Mouse (Mus musculus): ENCODE measurements around the gene Kcng1. TPM values are rescaled to one million over a fixed set of nuclear protein-coding genes. Genes with fewer than 3 reads are reported as not detected.

Gene Kcng1
- polyA plus RNA-seq, 1 experiment = not detected

DNA sequence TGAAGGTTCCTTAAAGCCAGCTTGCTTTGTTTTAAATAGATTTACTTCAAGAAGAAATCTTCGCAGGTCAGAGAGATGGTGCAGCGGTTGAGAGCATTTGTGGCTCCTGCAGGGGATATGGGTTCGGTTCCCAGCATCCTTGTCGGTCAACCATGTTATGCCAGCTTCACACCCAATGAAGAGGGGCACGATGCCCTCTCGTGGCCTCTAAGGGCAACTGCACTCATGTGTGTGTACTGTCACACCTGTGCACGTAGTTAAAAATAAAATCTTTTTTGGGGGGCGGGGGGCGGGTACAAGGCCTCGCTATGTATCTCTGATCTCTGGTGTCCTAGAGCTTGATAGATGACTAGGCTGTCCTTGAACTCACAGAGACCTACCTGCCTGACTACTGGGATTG lies 15.0 kb upstream of the Kcng1 start:
- Histone ChIP-seq H3K27ac (ENCODE audit: insufficient read depth, low read length) (no peak overlapping the region), H3K4me1 (ENCODE audit: control insufficient read depth, insufficient read depth, low read length) (no peaks in the 10 kb centered on the region), H3K4me3 (ENCODE audit: insufficient read depth, low read length) (no peak overlapping the region)
- peak; percentile 37; the same call in 1 of the 2 replicates for TF ChIP-seq CTCF (IDR thresholded peaks at IDR 0.05; ENCODE audit: borderline replicate concordance, insufficient read depth, low read length)
- TF ChIP-seq POLR2A (IDR thresholded peaks at IDR 0.05; ENCODE audit: low read depth, low read length) = no peak

GRCm38 (mm10) chr2:168292521-168292920 lies 11.0 kb upstream of the Kcng1 start:
- H3K27ac ChIP-seq (ENCODE audit: insufficient read depth, low read length) = no peak overlapping the region
- no peaks in the 10 kb centered on the region for H3K4me1 ChIP-seq (ENCODE audit: control insufficient read depth, insufficient read depth, low read length)
- TF ChIP-seq CTCF (IDR thresholded peaks at IDR 0.05; ENCODE audit: borderline replicate concordance, insufficient read depth, low read length) (no peak), POLR2A (IDR thresholded peaks at IDR 0.05; ENCODE audit: low read depth, low read length) (no peak)
- no peak overlapping the region for H3K4me3 ChIP-seq (ENCODE audit: insufficient read depth, low read length)

GRCm38 (mm10) chr2:168292041-168292440 lies 10.5 kb upstream of the Kcng1 start:
- no peak for TF ChIP-seq POLR2A (IDR thresholded peaks at IDR 0.05; ENCODE audit: low read depth, low read length)
- TF ChIP-seq CTCF (IDR thresholded peaks at IDR 0.05; ENCODE audit: borderline replicate concordance, insufficient read depth, low read length) = no peak
- H3K27ac ChIP-seq (ENCODE audit: insufficient read depth, low read length) = no peak overlapping the region
- H3K4me3 ChIP-seq (ENCODE audit: insufficient read depth, low read length) = no peak overlapping the region
- no peaks in the 10 kb centered on the region for H3K4me1 ChIP-seq (ENCODE audit: control insufficient read depth, insufficient read depth, low read length)

DNA sequence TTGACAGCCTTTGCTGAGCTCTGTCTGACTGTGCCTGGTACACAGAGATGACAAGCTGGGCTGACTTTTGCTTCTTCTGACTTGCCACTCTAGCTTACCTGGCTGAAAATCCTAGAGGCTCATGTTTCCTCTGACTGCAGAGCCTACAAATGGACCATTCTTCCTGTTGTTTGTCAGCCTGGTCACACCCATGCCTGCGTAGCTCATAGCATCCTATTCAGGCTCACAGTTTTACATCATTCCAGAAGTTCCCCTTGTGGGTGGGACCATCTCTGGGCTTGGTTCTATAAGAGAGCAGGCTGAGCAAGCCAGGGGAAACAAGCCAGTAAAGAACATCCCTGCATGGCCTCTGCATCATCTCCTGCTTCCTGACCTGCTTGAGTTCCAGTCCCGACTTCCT lies 8.3 kb upstream of the Kcng1 start:
- TF ChIP-seq CTCF (IDR thresholded peaks at IDR 0.05; ENCODE audit: borderline replicate concordance, insufficient read depth, low read length) (no peak), POLR2A (IDR thresholded peaks at IDR 0.05; ENCODE audit: low read depth, low read length) (no peak)
- Histone ChIP-seq H3K4me1 (ENCODE audit: control insufficient read depth, insufficient read depth, low read length) (no peaks in the 10 kb centered on the region), H3K4me3 (ENCODE audit: insufficient read depth, low read length) (no peak overlapping the region), H3K27ac (ENCODE audit: insufficient read depth, low read length) (no peak overlapping the region)

- H3K4me3 ChIP-seq (ENCODE audit: insufficient read depth, low read length) = no peak overlapping the region
- TF ChIP-seq POLR2A (IDR thresholded peaks at IDR 0.05; ENCODE audit: low read depth, low read length) = no peak
- TF ChIP-seq CTCF (IDR thresholded peaks at IDR 0.05; ENCODE audit: borderline replicate concordance, insufficient read depth, low read length) = no peak
- no peak overlapping the region for H3K27ac ChIP-seq (ENCODE audit: insufficient read depth, low read length)
- H3K4me1 ChIP-seq (ENCODE audit: control insufficient read depth, insufficient read depth, low read length) = no peaks in the 10 kb centered on the region
Measured at GRCm38 (mm10) chr2:168289016-168289415, 7.5 kb upstream of the Kcng1 start.

DNA sequence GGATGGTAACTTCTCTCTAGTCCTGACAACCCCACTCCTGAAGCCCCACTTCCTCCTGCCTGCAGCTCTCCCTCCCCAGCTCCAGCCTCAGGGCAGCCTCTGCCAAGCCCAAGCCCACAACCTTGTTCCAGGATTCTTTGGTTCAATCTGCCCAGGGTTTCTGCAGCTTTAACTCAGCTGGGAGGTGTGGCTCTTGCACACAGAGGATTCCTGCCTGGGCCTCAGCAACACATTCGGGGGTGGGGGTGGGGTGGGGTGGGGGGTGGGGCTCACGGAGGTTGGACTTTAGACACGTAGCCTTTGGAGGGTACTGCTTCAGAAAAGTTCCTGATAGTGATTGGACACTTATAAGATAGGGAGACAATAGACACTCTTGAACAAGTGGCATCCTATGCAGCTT lies 5.5 kb upstream of the Kcng1 start:
- Histone ChIP-seq H3K4me1 (ENCODE audit: control insufficient read depth, insufficient read depth, low read length) (no peaks in the 10 kb centered on the region), H3K27ac (ENCODE audit: insufficient read depth, low read length) (no peak overlapping the region), H3K4me3 (ENCODE audit: insufficient read depth, low read length) (no peak overlapping the region)
- TF ChIP-seq CTCF (IDR thresholded peaks at IDR 0.05; ENCODE audit: borderline replicate concordance, insufficient read depth, low read length) = no peak
- no peak for TF ChIP-seq POLR2A (IDR thresholded peaks at IDR 0.05; ENCODE audit: low read depth, low read length)

- H3K4me1 ChIP-seq (ENCODE audit: control insufficient read depth, insufficient read depth, low read length) = no peaks in the 10 kb centered on the region
- H3K27ac ChIP-seq (ENCODE audit: insufficient read depth, low read length) = no peak overlapping the region
- TF ChIP-seq CTCF (IDR thresholded peaks at IDR 0.05; ENCODE audit: borderline replicate concordance, insufficient read depth, low read length) (no peak), POLR2A (IDR thresholded peaks at IDR 0.05; ENCODE audit: low read depth, low read length) (no peak)
- no peak overlapping the region for H3K4me3 ChIP-seq (ENCODE audit: insufficient read depth, low read length)
Measured at GRCm38 (mm10) chr2:168285143-168285542, 3.6 kb upstream of the Kcng1 start.

GRCm38 (mm10) chr2:168280729-168281581 lies 581 bp downstream of the Kcng1 start:
- Histone ChIP-seq H3K27ac (ENCODE audit: insufficient read depth, low read length) (no peak overlapping the region), H3K4me3 (ENCODE audit: insufficient read depth, low read length) (peak overlapping the region; percentile 35), H3K4me1 (ENCODE audit: control insufficient read depth, insufficient read depth, low read length) (no peaks in the 10 kb centered on the region)
- TF ChIP-seq POLR2A (IDR thresholded peaks at IDR 0.05; ENCODE audit: low read depth, low read length) (0 out of 2 replicates have a peak, but pooled peaks have one; percentile 25), CTCF (IDR thresholded peaks at IDR 0.05; ENCODE audit: borderline replicate concordance, insufficient read depth, low read length) (no peak)

DNA sequence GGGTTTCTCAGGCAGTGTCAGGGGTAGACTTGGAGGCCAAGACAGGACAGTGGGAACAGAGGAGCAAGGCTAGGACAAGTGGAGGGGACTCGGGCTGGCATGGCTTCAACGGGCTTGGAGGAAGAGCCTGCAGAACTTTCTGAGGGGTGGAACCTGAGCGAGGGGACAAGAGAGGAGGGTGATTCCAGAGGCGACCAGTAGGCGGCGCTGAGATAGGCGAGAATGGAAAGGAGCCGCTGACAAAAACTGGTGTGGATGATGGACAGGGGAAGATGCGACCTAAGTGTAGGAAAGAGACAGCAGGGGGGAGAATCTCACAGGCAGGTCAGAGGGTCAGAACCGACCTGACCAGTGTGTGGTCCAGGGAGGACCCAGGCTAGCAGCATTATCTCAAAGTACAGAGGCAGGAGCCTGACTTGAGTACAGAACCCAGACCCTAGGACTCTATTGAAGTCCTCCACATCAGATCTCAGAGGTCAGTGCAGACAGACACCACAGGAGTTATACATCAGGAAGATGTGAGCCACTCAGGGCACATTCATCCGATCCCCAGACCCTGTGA lies 7.1 kb downstream of the Kcng1 start:
- Histone ChIP-seq H3K4me1 (ENCODE audit: control insufficient read depth, insufficient read depth, low read length) (no peaks in the 10 kb centered on the region), H3K4me3 (ENCODE audit: insufficient read depth, low read length) (no peak overlapping the region), H3K27ac (ENCODE audit: insufficient read depth, low read length) (no peak overlapping the region)
- TF ChIP-seq CTCF (IDR thresholded peaks at IDR 0.05; ENCODE audit: borderline replicate concordance, insufficient read depth, low read length) = peak; percentile 58
- no peak for TF ChIP-seq POLR2A (IDR thresholded peaks at IDR 0.05; ENCODE audit: low read depth, low read length)

DNA sequence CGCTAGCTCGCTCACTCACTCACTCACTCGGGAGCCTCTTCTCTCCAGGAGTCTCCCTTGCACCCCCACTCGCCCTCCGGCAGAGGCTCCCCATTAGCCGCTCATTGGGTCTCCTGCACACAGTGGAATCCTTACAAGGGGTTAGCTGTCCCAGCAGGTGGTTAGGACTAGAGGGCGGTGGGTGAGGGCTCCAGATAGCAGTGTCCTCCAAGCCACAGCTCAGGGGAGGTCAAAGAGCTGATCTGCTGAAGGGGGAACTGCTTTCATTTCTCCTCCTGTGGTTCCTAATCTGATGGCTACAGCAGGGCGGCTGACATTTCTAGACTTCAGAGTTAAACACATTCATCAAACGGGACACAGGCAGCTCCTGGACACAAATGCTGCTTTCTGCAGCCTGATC lies 8.1 kb downstream of the Kcng1 start:
- H3K4me1 ChIP-seq (ENCODE audit: control insufficient read depth, insufficient read depth, low read length) = no peaks in the 10 kb centered on the region
- no peak overlapping the region for H3K27ac ChIP-seq (ENCODE audit: insufficient read depth, low read length)
- TF ChIP-seq CTCF (IDR thresholded peaks at IDR 0.05; ENCODE audit: borderline replicate concordance, insufficient read depth, low read length) (no peak), POLR2A (IDR thresholded peaks at IDR 0.05; ENCODE audit: low read depth, low read length) (no peak)
- H3K4me3 ChIP-seq (ENCODE audit: insufficient read depth, low read length) = no peak overlapping the region

Data from embryonic fibroblast, embryonic 13.5 days (primary cell).